Mouse (Mus musculus) urinary bladder, postnatal 36 days (tissue): ENCODE results near the gene Hs3st5.

ENCODE experiments used
- DNase-seq, 2 experiments: peaks; one replicate each; pipeline ENCODE4 v3.0.0; 2022; ENCODE audit warnings: low spot score in 2 of 2, mixed read lengths in 1 of 2

Hs3st5 gene

DNA sequence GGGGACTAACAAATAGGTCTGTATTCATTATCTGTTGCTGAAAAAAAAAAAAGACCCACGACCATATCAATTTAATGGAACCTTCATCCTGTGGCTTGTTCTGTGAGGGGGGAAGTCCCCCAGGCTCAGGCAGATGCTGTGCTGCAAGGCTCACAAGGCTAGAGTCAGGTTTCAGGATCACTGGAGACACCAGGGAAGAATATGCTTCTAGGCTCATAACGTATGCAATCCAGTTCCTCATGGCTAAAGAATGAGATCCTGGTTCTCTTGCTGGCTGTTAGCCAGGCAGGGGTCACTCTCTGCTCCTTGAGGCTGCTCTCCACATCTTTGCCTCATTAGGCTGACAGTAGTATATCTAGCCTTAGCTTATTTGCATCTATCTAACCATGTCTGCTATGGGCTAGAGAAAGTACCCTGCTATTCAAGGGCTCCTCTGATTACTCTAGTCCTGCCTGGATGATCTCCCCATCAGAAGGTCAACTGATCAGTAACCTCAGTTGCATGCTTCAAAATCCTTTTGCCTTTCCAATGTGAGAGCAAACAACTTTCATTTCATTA is 294.4 kb downstream of the Hs3st5 start:
- DNase-seq = no peak

DNA sequence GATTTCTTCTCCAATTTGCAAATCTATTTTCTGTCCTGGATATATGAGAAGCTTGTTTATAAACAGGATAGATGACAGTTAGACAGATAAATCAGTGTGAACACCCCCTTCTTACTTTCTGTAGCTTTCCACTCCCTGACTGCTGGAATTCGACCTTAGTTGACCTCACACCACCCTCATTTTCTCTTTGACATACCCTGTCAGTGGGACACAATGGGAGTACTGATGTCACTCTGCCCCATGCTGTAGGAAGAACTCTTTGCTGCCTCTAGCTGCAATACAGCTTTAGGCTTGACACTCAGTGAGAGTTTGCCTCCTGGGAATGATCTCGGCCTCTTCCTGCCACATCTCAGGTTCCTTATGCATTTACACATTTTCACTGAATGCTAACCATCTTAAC is 297.1 kb downstream of the Hs3st5 start:
- DNase-seq = no peak

DNA sequence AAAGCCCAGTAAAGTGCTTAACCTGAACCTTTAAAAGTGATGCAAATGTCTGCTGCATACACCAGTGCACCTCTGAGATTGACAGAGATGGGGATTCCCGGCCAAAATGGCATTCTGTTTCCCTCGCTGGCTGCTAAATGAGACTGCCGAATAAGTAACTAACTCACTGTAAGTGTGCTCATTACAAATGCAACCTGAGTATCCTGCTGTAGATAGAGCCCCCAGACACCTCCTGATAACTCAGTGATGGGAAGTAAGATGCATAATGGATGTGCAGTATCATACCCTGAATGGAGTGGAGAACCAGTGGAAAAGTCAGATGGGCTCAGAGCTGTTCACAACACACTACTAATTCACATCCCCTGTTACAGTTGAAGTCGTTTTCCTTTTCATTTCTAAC is 298.7 kb downstream of the Hs3st5 start:
- DNase-seq = no peak

DNA sequence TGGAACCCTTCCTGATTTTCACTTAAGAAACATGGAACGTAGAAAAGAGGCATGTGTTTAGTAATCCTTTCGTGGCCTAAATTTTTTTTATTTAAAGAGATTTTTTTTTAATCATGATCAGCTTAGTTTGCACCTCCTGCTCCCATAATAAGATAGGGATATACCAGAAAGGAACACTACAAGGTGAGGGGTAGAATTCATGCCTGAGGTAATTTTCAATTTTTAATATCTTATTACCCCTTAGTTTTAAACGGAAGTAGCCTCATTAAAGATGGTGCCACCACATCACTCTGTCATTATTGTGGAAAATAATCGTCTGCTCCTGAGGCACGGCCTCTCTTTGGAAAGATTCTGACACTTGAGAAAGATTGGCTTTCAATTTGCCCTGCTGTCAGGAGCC is 299.2 kb downstream of the Hs3st5 start:
- no peak for DNase-seq

DNA sequence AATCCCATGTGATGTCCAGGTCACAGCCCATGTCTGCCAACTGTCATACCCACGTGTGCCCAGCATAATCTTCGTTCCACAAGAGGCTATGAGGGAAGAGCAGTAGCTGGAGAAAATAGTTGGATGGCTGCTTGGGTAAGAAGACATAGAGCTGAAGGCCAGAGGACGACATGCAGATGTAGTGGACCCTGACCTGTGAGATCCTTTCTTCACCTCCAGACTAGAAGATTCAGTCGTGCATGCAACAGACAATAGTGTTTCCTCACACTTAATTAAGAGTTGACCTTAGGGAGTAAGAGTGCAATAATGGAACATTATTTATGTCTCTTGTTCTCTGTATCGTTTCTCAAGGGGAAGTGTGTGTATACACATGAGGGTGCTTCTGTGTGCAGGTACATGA is 300.4 kb downstream of the Hs3st5 start:
- DNase-seq = no peak

DNA sequence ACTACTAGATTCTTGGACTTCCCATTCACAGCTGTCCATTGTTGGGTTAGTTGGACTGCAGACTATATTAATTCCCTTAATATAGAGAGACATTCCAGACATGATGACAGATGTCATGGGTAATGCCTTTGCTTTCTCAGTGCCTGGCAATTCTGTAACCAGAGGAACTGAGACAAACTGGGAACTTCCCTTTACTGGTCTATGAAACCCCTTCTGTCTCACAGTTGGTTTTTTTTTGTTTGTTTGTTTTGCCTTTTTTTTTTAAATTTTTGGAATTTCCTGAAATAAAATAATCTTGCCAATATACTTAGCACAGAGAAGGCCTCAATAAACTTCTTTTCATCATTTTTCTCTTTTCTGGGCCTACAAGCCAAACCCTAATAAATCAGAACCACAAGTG is 312.3 kb downstream of the Hs3st5 start:
- DNase-seq = no peak

DNA sequence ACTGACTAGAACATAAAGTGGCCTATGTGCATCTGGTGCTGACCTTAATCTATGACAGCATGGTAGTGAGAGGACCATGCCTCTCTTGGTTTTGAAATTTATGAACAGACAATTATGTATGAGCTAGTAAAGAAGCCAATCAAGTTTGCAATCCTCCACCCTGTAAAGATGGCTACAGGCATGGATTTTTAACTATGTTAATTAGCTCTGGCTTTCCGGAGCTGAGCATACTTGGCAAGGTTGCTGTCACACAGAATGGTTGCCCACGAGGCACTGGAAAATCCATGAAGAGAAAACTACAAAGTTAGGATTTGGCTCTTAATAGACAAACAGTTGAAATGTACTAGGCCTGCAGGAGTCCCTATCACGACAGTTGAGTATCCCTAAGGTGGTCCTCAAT is 322.5 kb downstream of the Hs3st5 start:
- DNase-seq = no peak

DNA sequence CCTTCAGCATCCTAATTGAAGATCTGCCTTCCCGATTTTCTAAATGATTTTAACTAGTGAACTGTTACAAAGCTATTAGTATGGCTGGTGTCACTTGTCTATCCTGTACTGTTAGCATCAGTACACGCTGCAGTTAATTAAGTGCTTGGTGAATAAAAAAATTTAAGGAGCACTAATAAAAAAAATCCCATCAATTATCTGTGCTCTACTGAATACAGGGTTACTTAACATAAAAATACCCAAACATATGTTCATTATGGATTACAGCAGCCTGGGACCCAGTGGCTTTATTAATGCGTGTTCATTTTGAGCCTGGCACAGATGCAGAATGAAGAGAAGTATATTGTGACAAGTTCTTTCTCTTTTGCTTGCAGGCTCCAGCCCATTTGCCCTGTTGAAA is 325.6 kb downstream of the Hs3st5 start:
- DNase-seq = no peak

DNA sequence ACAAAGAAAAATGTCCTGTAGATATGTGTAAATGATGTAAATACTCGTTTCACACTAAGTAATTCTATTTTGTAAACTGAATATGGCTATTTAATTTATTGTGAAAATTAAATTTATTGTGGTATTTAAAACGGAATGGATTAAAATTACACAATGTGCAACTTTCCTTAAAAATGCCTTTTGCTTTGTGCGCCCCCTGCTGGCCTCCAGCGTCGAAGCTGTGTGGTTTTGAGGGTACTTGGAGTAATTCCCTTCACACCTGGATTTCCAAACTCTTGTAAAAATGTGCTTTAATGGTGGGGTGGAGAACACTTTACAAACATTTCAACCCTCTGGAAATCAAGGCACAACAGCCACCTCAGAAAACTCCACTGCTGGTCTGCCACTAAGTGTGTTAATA is 327.6 kb downstream of the Hs3st5 start:
- peak in 1 of 2 experiments; percentile 5 for DNase-seq

DNA sequence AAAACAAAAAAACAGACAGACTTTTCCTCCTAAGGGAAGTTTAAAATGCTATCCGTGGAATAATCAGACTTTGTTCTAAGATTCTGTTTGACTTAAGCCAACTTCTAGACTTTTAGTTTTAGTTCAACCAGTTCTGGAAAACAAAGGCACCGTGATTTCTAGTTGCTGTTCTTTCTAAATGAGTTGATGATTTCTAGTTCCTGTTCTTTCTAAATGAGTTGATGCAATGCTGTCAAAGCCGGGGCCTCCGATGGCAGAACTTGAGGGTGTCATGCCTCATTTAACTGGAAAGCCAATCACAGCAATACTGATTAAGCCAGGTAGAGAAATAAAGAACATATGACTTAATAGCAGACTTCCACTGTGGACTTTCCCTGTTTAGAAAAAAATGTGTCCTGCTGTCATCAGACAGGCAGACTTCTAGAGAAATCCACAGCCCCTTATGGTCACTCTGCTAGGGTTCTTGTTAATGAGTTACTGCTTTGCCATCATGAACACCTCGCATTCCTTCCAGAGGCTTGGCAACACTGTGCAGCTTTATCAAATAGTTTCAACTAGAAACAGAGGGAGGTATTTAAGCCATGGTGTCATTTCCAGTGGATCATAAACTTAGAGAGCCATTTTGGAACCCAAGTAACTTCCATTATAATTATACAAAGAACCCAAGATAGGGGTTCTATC is 329.4 kb downstream of the Hs3st5 start:
- no peak for DNase-seq

DNA sequence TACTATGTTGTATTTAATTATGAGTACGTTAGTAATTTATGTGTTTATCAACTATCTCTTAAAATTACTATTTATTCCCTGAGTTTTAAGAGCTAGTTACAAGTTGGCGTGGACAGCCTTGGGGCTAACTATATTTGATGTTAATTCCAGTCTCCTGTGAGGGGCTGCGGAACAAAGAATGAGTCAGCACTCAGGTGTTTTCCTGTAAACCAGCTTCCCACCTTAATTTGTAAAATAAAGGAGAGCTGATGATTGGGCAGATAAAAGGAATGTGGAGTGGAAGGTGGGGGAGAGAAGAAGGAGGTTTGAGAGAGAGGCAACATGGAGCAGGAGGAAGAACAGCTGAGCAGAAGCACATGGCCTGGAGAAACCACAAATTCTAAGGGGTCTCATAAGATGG is 343.6 kb downstream of the Hs3st5 start:
- no peak for DNase-seq

DNA sequence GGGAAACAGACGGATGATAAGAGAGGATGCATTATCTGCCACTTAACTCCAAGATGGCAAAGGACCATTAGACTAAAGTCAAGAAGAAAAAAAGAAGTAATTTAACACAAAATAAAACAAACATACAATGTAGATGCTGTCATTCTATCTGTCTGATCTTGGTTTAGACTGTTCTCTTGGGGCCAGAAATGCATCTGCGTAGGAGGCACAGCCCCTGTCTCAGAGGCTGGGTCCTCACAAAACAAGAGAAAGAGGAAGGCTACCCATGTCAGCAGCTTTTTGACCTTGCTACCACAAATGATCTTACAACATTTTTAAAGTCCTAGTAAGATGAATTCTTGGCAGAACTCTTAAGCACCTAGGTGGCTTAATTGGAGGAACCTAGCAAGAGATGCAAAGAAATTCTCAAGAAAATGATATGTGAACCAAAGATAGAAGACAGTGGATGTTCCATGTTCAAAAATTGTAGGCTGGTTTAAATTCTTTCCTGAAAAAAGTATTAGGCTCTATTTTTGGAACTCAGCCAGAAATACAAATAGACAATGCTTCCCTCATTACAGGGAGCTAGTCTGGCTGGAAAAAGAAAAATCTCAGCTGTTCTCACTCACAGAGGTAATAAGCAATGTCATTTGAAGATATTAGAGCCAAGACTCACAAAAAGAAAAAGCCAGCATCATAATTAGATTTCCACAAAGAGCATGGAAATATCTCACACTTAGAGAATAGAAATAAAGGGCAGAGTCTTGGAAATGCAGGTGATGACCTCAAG is 355.7 kb downstream of the Hs3st5 start:
- DNase-seq = no peak
